Mouse (Mus musculus): ENCODE measurements around the gene Rps6ka2.

DNA sequence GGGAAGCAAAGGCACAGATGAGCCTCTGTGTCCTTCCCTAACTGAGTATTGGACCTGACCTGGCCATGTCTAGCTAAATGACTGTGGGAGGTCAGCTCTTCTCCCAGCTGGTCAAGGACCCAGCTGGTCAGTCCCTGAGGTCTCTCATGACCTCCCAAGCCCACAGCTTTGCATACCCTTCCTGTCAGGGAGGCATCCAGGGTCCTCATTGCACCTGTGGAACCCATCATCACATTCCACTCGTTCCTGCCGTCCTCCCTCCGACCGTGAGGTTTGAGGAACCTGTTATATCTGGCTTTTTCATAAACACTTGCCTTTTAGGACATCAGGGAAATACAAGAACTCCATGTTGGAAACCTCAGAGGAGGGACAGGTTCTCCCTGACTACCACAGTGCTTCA lies 95.4 kb downstream of the Rps6ka2 start:
- TF ChIP-seq POLR2A (IDR thresholded peaks at IDR 0.05; ENCODE audit: insufficient read depth, low read depth, low read length), result no peak
- no peak for TF ChIP-seq CTCF (IDR thresholded peaks at IDR 0.05; ENCODE audit: insufficient read depth, low read depth, low read length)

Measured in olfactory bulb, adult 2 months (tissue).